Mouse (Mus musculus) neural tube, embryonic 10.5 days (tissue): ENCODE measurements at regions not wholly inside any gene's neighbourhood (a gene's known extent, or its start where the extent isn't known, plus 50 kb on each side); places are given as distances from the start of the nearest gene placed in this dataset.

Experiments
- DNase-seq: peaks from one replicate; pipeline ENCODE4 v3.0.0-alpha.2; 2017; ENCODE audit warnings: low spot score; ENCODE audit errors: extremely low spot score

GRCm38 (mm10) chr14:9389180-9389579 lies 723.1 kb upstream of the 4930452B06Rik start:
- DNase-seq: no peak
